Mouse (Mus musculus) neural tube, embryonic 13.5 days (tissue): ENCODE data around the gene Epp13. TPM values are rescaled to one million over a fixed set of nuclear protein-coding genes. Genes with fewer than 3 reads are reported as not detected.
"Not testable (repeated sequence)": the region's sequence is repeated elsewhere in the genome, so short reads cannot be mapped to it uniquely, and the experiment has no call there.

Experiments used
- ATAC-seq: fragments of 200-750 bp; cut with Nextera tagmentation; 2 replicates; pipeline ENCODE4 v1.8.0; 2017; ENCODE audit warnings: low read depth, mild to moderate bottlenecking, moderate TSS enrichment, moderate library complexity
- H3K27ac ChIP-seq: fragments of 300-500 bp; sonication (generic); replicated peaks from 2 replicates; pipeline ENCODE4 v1.5.1; 2015; ENCODE audit warnings: moderate library complexity, mild to moderate bottlenecking, inconsistent platforms
- H3K27me3 ChIP-seq: fragments of 300-500 bp; sonication (generic); 2 replicates; pipeline ENCODE4 v1.6.1; 2015; ENCODE audit warnings: mild to moderate bottlenecking, inconsistent platforms
- H3K36me3 ChIP-seq: fragments of 300-500 bp; sonication (generic); 2 replicates; pipeline ENCODE4 v1.6.1; 2015; ENCODE audit warnings: mild to moderate bottlenecking, inconsistent platforms
- H3K4me1 ChIP-seq: fragments of 300-500 bp; sonication (generic); replicated peaks from 2 replicates; pipeline ENCODE4 v1.6.1; 2015; ENCODE audit warnings: inconsistent platforms
- H3K4me2 ChIP-seq: fragments of 300-500 bp; sonication (generic); 2 replicates; pipeline ENCODE4 v1.6.1; 2015; ENCODE audit warnings: inconsistent platforms, mild to moderate bottlenecking, moderate library complexity
- H3K4me3 ChIP-seq: fragments of 300-500 bp; sonication (generic); 2 replicates; pipeline ENCODE4 v1.5.1; 2015; ENCODE audit warnings: mild to moderate bottlenecking, inconsistent platforms
- H3K9ac ChIP-seq: fragments of 300-500 bp; sonication (generic); 2 replicates; pipeline ENCODE4 v1.6.1; 2015; ENCODE audit warnings: moderate library complexity, mild to moderate bottlenecking, inconsistent platforms
- H3K9me3 ChIP-seq: fragments of 300-500 bp; sonication (generic); 2 replicates; pipeline ENCODE4 v1.6.1; 2016; ENCODE audit warnings: inconsistent platforms
- WGBS: fragments of 180-500 bp; shearing (Covaris S2); methylation state at CpG from one replicate; pipeline ENCODE4 v1.1.7; 2015; 5-methylcytosine and 5-hydroxymethylcytosine counted together
- polyA plus RNA-seq: library from polyadenylated mRNA; unstranded; fragments of >200 nt; fragmentation: Nextera tagmentation; extraction: Ambion mirVana; gene quantifications from 2 replicates; pipeline ENCODE4 v1.2.1, GENCODE M21; 2015

The Epp13 gene
- polyA plus RNA-seq, 1 experiment from 2014 or later: not detected

DNA sequence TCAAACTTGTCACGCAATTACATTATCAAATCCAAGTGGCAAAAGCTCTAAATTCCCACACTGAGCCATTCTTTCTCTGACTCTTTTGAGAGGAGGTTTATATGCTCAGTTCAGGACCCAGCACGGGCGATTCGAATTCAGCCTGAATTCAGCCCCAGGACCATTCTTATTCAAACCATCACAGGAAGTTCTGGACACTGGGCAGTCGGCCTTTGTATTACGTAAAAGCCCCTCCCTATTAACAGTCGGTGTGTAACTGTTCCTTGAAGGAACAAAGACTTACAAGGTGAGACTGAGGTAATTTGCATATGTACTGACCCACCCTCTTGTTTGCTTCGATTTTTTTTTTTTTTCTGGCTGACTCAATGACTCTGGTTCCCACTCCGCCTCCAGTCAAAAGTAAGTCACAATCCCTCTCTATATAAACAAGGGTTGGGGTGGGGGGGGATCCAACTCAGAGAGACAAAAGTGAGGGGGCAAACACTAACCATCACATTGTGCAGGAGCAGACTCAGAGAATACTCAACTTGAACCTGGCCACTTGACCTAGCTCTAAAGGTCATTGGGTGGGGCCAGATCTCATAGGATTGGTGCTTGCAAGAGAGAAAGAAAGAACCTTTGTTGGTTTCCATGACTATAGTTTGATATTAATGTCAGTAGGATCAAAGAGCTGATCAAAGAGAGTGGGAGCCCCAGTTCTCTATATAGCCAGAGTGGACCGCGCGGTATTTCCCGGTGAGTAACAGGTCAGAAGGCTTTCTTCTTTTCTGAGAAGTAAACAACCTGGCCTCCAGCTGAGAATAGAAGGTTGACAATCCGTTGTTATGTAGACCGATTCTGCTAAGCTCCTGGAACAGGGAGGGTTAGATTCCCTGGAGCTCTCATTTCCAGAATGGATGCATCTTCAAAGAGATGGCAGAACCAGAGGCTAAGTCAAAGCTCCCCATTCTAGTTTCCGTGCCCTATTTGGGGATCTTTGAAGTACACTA is 6.0 kb downstream of the Epp13 start:
- no peak overlapping the region for H3K9ac ChIP-seq
- H3K4me2 ChIP-seq: no peak overlapping the region
- H3K9me3 ChIP-seq: no peaks in the 10 kb centered on the region; the same call in 1 of the 2 replicates
- H3K27ac ChIP-seq: no peak overlapping the region
- no peaks in the 10 kb centered on the region for H3K27me3 ChIP-seq
- 29% methylated on average over 16 of the region's 16 CpGs for WGBS
- no peaks in the 10 kb centered on the region for H3K4me1 ChIP-seq
- no peak for ATAC-seq
- no peaks in the 10 kb centered on the region for H3K36me3 ChIP-seq
- H3K4me3 ChIP-seq: no peak overlapping the region

DNA sequence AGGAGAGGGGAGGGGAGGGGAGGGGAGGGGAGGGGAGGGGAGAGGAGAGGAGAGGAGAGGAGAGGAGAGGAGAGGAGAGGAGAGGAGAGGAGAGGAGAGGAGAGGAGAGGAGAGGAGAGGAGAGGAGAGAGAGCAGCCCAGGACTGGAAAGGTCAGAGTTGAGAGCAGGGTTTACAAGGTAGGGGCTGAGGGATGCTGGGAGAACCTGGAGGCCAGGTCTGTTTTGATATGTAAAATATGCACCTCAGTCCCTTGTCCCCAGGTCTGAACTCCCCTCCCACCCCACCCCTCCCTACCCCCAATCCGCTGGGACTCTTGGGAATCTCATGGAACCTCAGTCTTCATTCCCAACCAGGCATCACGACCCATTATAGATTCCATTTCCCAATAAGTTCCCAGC is 7.5 kb downstream of the Epp13 start:
- not testable (repeated sequence) for H3K4me1 ChIP-seq, H3K27ac ChIP-seq, H3K27me3 ChIP-seq, ATAC-seq, H3K4me3 ChIP-seq, H3K9me3 ChIP-seq, H3K9ac ChIP-seq, H3K36me3 ChIP-seq, H3K4me2 ChIP-seq
- 51% methylated on average over 2 of the region's 2 CpGs for WGBS

DNA sequence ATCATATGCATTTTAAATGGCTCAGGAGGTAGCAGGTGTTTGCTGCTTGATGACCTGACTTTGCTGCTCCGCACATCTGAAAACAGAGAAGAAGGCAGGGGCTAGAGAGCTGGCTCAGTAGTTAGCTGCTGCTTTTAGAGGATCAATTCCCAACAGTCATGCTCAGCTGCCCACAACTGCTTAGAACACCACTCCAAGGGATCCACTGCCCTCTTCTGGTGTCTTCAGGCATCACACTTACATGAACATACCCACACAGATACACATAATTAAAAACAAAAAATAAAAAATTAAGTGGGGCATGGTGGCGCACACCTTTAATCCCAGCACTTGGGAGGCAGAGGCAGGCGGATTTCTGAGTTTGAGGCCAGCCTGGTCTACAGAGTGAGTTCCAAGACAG is 9.6 kb downstream of the Epp13 start:
- no peak overlapping the region for H3K9ac ChIP-seq
- no peak overlapping the region for H3K27ac ChIP-seq
- 84% methylated on average over 3 of the region's 3 CpGs for WGBS
- H3K36me3 ChIP-seq: no peaks in the 10 kb centered on the region
- no peaks in the 10 kb centered on the region for H3K4me1 ChIP-seq
- no peak for ATAC-seq
- H3K9me3 ChIP-seq: no peaks in the 10 kb centered on the region; the same call in 1 of the 2 replicates
- no peak overlapping the region for H3K4me2 ChIP-seq
- H3K27me3 ChIP-seq: no peaks in the 10 kb centered on the region
- H3K4me3 ChIP-seq: no peak overlapping the region

DNA sequence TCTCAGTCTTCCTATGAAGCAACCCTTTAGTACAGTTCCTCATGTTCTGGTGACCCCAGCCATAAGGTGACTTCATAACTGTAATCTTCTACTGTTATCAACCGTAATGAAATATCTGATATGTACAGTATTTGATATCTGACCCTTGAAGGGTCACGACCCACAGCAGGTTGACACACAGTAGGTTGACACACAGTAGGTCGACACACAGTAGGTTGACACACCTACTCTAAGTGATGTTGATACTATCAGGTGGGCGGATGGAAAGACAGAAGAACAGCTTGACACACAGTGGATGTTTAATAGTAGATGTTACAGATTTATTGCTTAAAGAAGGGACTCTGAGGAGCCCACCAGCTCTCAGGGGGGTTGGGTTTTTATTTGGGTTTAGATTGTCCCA is 10.5 kb downstream of the Epp13 start:
- Histone ChIP-seq H3K4me1 (no peaks in the 10 kb centered on the region), H3K9me3 (no peaks in the 10 kb centered on the region; the same call in 1 of the 2 replicates), H3K27ac (no peak overlapping the region), H3K4me3 (no peak overlapping the region), H3K36me3 (no peaks in the 10 kb centered on the region), H3K4me2 (no peak overlapping the region), H3K9ac (no peak overlapping the region), H3K27me3 (no peaks in the 10 kb centered on the region)
- 83% methylated on average over 4 of the region's 4 CpGs for WGBS
- ATAC-seq: no peak

DNA sequence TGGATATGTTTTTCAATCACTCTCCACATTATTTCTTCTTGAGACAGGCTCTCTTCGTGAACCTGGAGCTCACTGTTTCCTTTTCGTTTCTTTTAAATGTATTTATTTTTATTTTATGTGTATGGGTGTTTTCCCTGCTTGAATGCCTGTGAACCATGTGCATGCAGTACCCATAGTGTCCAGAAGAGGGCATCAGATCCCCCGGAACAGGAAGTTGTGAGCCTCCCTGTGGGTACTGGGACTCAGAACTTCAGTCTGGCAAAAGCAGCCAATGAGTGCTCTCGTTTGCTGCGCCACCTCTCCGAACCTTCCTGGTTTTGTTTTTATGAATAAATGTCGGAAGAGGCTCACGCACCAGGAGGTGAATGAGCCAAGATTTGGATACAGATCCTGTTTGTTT is 13.2 kb downstream of the Epp13 start:
- H3K27ac ChIP-seq: no peak overlapping the region
- H3K27me3 ChIP-seq: no peaks in the 10 kb centered on the region
- ATAC-seq: no peak
- no peaks in the 10 kb centered on the region for H3K36me3 ChIP-seq
- H3K4me3 ChIP-seq: no peak overlapping the region
- no peak overlapping the region for H3K4me2 ChIP-seq
- H3K9ac ChIP-seq: no peak overlapping the region
- WGBS: 68% methylated on average over 8 of the region's 8 CpGs
- no peaks in the 10 kb centered on the region; the same call in 1 of the 2 replicates for H3K9me3 ChIP-seq
- H3K4me1 ChIP-seq: no peaks in the 10 kb centered on the region

DNA sequence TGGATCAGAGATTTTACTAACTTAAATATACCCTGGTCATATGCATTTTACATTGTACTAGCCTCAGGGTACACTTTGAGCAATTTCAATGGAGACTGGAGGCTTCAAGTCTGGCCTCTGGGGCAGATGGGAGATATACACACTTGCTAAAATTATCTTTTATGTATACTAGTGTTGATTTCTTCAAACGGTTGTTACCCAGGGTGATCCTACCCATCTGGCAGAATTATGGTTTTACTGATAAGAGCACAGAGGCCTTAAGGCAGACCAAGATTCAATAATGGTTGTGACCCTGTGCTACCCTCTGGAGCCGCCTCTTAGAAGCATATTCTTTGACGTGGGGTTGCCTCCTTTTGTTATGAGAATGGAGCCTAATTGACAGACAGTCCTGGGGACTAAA is 25.4 kb downstream of the Epp13 start:
- Histone ChIP-seq H3K27me3 (no peaks in the 10 kb centered on the region), H3K4me3 (no peak overlapping the region), H3K9ac (no peak overlapping the region), H3K36me3 (no peaks in the 10 kb centered on the region), H3K27ac (no peak overlapping the region), H3K4me1 (no peaks in the 10 kb centered on the region; the same call in 1 of the 2 replicates), H3K4me2 (no peak overlapping the region), H3K9me3 (no peaks in the 10 kb centered on the region)
- WGBS: 57% methylated on average over 3 of the region's 3 CpGs
- ATAC-seq: no peak

DNA sequence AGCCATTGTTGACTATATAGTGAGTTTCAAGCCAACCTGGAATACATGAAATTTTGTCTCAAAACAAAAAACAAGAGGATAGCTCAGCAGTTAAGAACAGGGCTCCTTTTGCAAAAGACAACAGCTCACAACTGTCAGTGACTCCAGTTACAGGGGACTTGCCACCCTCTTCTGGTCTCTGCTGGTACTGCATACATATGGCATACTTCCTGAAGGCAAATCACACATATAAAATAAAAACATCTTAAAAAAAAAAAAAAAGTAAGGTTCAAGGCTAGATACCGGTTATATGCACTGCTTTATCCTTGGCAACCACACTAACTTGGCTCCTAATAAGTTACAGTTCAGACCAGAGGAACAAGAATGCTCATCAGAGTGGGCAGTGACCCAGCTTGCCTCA is 30.2 kb downstream of the Epp13 start:
- Histone ChIP-seq H3K36me3 (no peaks in the 10 kb centered on the region), H3K27me3 (no peaks in the 10 kb centered on the region), H3K4me3 (peak overlapping the region; percentile 51), H3K9ac (peak overlapping the region; percentile 78), H3K4me1 (peaks cover 21% of the 10 kb centered on the region), H3K9me3 (no peaks in the 10 kb centered on the region), H3K4me2 (peak overlapping the region; percentile 60), H3K27ac (peak overlapping the region; percentile 82)
- no peak for ATAC-seq
- 7% methylated on average over 1 of the region's 1 CpGs for WGBS

DNA sequence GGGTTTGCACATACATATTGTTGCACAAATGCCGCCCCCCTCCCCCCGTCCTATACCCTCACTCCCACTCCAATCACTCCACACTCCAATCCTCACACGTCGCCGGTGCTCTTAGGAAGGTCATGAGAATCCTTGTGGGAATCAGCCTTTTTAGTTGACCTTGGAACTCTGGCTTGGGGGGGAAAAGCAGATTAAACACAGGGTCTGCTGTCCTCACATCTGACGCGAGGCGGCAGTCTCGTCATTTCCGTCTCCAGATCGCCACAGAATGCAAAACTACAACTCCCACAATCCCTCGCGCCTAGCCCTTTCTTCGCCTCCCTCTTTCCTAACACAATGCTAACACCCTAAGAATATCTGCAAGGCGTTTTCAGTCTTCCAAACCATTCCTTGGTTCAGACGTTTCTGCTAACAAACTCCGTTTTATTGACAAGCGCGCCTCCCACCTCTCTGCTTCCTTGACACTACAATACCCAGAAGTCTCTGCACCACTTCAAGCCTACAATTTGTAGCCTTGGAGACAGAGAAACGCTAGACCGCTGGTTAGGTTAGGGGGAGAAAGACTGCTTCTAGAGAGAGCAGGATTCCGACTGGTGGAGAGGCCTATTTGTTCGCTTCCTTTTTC is 31.1 kb downstream of the Epp13 start:
- H3K4me3 ChIP-seq: peak overlapping the region; percentile 51
- H3K27me3 ChIP-seq: no peaks in the 10 kb centered on the region
- no peaks in the 10 kb centered on the region for H3K9me3 ChIP-seq
- H3K9ac ChIP-seq: peak overlapping the region; percentile 78
- peak overlapping the region; percentile 60 for H3K4me2 ChIP-seq
- peak; percentile 67 for ATAC-seq
- WGBS: 1% methylated on average over 23 of the region's 23 CpGs
- peaks cover 29% of the 10 kb centered on the region for H3K4me1 ChIP-seq
- peak overlapping the region; percentile 82 for H3K27ac ChIP-seq
- no peaks in the 10 kb centered on the region for H3K36me3 ChIP-seq

DNA sequence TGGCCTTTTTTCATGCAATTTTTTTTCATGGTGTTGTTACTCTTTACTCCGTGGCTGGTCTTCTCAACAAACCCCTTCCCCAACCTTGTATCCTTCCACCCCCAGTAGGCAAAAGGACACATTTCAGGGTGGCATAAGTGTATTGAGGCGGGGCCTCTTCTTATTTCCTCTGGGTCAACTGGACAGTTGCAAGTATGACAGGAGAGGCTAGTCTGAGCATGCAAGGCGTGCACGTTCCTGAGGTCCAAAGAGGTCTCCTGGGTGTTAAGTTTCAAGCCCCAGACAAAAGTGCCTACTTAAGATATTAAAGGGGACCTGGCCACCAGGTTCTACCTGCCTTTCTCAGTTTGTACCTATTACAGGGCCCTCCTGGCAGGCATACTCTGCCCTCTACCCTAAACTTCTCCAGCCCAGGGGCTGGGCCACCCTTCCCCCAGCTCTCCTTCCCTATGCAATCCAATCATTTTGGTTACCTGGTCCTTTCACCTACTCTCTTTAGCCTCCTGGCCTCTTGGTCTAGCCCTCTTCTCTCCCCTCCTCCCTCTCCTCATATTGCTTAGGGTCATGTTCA is 32.0 kb downstream of the Epp13 start:
- no peak for ATAC-seq
- 91% methylated on average over 4 of the region's 4 CpGs for WGBS
- Histone ChIP-seq H3K27me3 (no peaks in the 10 kb centered on the region), H3K4me3 (0 out of 2 replicates have a peak overlapping the region, but pooled peaks have one; percentile 51), H3K4me2 (peak overlapping the region; percentile 60; the same call in 1 of the 2 replicates), H3K9ac (no peak overlapping the region), H3K9me3 (no peaks in the 10 kb centered on the region), H3K4me1 (peaks cover 35% of the 10 kb centered on the region), H3K36me3 (peaks cover under 1% of the 10 kb centered on the region; the same call in 1 of the 2 replicates), H3K27ac (0 out of 2 replicates have a peak overlapping the region, but pooled peaks have one; percentile 14)

DNA sequence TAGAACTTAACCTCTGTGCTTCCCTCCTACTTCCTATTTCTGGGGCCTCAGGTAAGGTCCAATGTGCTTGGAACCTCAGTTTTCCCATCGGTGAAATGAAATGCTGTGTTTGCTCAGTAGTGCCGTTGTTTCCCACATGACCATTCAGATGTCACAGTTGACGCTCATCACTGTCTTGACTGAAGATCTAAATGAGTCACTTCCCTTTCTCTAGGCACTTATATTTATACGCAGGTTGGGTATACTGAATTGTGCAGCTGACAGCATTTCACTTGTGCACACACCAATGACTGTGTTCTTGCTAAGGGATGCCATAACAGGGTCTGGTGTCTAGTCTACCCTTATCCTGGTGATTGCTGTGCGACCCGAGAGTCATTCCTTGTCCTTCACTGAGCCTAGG is 32.9 kb downstream of the Epp13 start:
- Histone ChIP-seq H3K36me3 (peaks cover 6% of the 10 kb centered on the region), H3K4me1 (peaks cover 35% of the 10 kb centered on the region), H3K27me3 (no peaks in the 10 kb centered on the region), H3K9me3 (no peaks in the 10 kb centered on the region), H3K4me3 (peak overlapping the region; percentile 50; the same call in 1 of the 2 replicates), H3K9ac (no peak overlapping the region), H3K4me2 (peak overlapping the region; percentile 79), H3K27ac (no peak overlapping the region)
- 91% methylated on average over 6 of the region's 6 CpGs for WGBS
- ATAC-seq: no peak

DNA sequence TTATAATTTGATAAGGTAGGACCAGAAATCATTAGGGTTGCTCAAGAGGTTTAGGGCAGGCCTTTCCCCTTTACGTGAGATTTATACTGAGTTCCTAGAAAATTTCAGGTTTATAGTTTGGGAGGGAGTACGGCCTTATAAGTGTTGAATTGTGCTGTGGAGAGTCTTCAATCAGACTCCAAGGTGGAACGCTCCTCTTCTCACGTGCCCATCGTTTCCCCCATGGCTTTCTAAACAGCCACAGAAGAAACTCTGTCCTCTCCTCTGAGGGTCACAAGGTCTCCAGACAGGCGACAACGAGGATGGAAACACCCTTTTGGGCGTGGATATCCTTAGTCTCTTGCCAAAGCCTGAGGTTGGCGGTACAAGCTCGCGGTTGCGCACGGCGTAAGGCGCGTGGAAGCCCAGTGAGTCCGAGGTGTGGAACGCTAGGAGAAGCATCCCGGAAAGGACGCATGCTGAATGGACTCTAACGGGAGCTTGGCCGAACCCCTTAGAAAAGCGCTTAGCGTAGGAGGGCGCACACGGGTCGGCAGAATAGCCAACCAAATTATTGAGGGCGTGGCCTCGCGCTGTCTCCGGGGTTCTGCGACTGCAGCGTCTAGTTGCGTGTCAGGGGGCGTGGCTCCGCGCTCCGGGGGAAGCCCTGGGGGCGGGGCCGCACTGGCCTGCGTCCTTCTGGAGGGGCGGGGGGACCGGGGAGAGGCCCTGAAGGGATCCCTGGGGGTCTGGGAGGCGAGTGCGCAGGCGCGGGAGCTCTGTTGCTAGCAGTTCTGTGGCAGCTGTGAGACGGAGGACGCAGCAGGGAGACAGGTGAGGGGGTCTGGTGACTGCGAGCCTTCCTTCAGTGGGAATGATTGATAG is 33.6 kb downstream of the Epp13 start, which contains the start of gene Zfp667:
TSS of gene Zfp667 (plus strand) at position 738 of the 864 bp plus-strand sequence.
- ATAC-seq: peak; percentile 71
- Histone ChIP-seq H3K36me3 (peaks cover 8% of the 10 kb centered on the region), H3K9ac (peak within 1 kb of the TSS; percentile 75), H3K4me3 (peak within 1 kb of the TSS; percentile 50), H3K4me1 (peaks cover 35% of the 10 kb centered on the region), H3K9me3 (no peaks in the 10 kb centered on the region), H3K4me2 (peak within 1 kb of the TSS; percentile 79), H3K27me3 (no peaks in the 10 kb centered on the region), H3K27ac (peak within 1 kb of the TSS; percentile 86)
- WGBS: 4% methylated on average over 50 of the region's 50 CpGs
